Mouse (Mus musculus) C2C12 (cell line): ENCODE data around the gene Olfr675. TPM values are rescaled to one million over a fixed set of nuclear protein-coding genes. Genes with fewer than 3 reads are reported as not detected.
"Not testable (repeated sequence)": the region's sequence is repeated elsewhere in the genome, so short reads cannot be mapped to it uniquely, and the experiment has no call there.

Experiments used
- H3K27me3 ChIP-seq: one replicate; pipeline ENCODE4 v1.6.1; 2011; ENCODE audit not compliant: control insufficient read depth, insufficient read depth, insufficient read length
- H3K36me3 ChIP-seq: one replicate; pipeline ENCODE4 v1.6.1; 2011; ENCODE audit not compliant: control insufficient read depth, insufficient read depth
- H3K4me3 ChIP-seq: one replicate; pipeline ENCODE4 v1.5.1; 2011; ENCODE audit warnings: mild to moderate bottlenecking, control low read depth; ENCODE audit not compliant: poor library complexity, insufficient read depth, severe bottlenecking
- H3K79me2 ChIP-seq: one replicate; pipeline ENCODE4 v1.6.1; 2011; ENCODE audit not compliant: control insufficient read depth, insufficient read depth
- H3K79me3 ChIP-seq: one replicate; pipeline ENCODE4 v1.6.1; 2011; ENCODE audit warnings: low read depth, control low read depth
- H3ac ChIP-seq: one replicate; pipeline ENCODE3; 2011; ENCODE audit warnings: low read depth; ENCODE audit not compliant: control insufficient read depth, insufficient read length
- CEBPB ChIP-seq: IDR thresholded peaks from one replicate; pipeline ENCODE4 v1.6.1; 2011; ENCODE audit warnings: low read depth, mild to moderate bottlenecking, control low read depth, moderate library complexity
- CTCF ChIP-seq: IDR thresholded peaks from one replicate; pipeline ENCODE4 v1.5.1; 2011; ENCODE audit not compliant: control insufficient read depth, insufficient read depth, insufficient read length
- FOSL1 ChIP-seq: IDR thresholded peaks from one replicate; pipeline ENCODE4 v1.8.0; 2011; ENCODE audit warnings: mild to moderate bottlenecking, low read length; ENCODE audit not compliant: poor library complexity, insufficient read depth, severe bottlenecking
- MAX ChIP-seq: IDR thresholded peaks from one replicate; pipeline ENCODE4 v1.6.1; 2011; ENCODE audit warnings: mild to moderate bottlenecking, control low read depth
- MYOD1 ChIP-seq: IDR thresholded peaks from one replicate; pipeline ENCODE4 v1.6.1; 2011; ENCODE audit warnings: low read depth; ENCODE audit not compliant: control insufficient read depth, insufficient read length
- MYOG ChIP-seq: IDR thresholded peaks from one replicate; pipeline ENCODE4 v1.6.1; 2011; ENCODE audit not compliant: control insufficient read depth, insufficient read length; ENCODE audit errors: extremely low read depth
- USF1 ChIP-seq: IDR thresholded peaks from one replicate; pipeline ENCODE4 v1.6.1; 2011; ENCODE audit warnings: low read depth, mild to moderate bottlenecking, control low read depth, moderate library complexity
- long read RNA-seq, 2 experiments: library from polyadenylated mRNA; unstranded; transcript quantifications; one replicate each; pipeline ENCODE4 v2.0.0; 2019 to 2020
- polyA plus RNA-seq: library from polyadenylated mRNA; unstranded; fragments of >200 nt; fragmentation: generic; extraction: Trizol; gene quantifications from one replicate; pipeline ENCODE4 v1.2.1, GENCODE M21; 2012; ENCODE audit warnings: missing spikeins

Gene Olfr675
- polyA plus RNA-seq = not detected
- long read RNA-seq, experiment 1 = 0 reads
- long read RNA-seq, experiment 2 = 0 reads

- no peaks in the 10 kb centered on the region for H3K79me2 ChIP-seq
- no peaks in the 10 kb centered on the region for H3K79me3 ChIP-seq
- H3ac ChIP-seq = no peak within 1 kb of the TSS
- H3K36me3 ChIP-seq = no peaks in the 10 kb centered on the region
- H3K4me3 ChIP-seq = no peak within 1 kb of the TSS
- H3K27me3 ChIP-seq = no peaks in the 10 kb centered on the region
- TF ChIP-seq FOSL1 (no peak), CTCF (no peak), CEBPB (no peak), MYOD1 (no peak)
These were observed at the start of gene Olfr675 for GRCm38 (mm10) chr7:105028360-105028759. Olfr675 (minus strand) TSS chr7:105028460.

DNA sequence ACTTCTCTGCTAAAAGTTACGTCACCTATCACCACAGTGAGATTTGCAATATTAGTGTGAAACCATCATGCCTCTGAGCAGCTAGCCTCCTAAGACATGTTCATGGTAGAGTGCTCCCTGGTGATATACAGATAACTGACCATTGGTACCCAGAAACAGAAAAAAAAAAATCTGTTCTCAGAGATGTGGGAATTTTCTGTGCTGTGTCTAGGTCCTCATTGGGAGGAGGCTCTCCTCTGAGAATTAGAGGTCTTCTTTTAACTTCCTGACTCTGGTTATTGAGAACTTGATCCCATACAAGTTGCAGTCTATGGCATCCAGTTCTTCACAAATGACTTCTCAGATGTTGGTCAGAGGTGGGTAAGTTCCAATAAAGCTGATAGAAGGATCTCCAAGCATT, 35.9 kb upstream of the Olfr675 start, which contains the start of gene Olfr678:
TSS of gene Olfr678 (plus strand) at position 301 of the 400 bp plus-strand sequence.
- Histone ChIP-seq H3K79me2 (no peaks in the 10 kb centered on the region), H3K27me3 (no peaks in the 10 kb centered on the region), H3K36me3 (no peaks in the 10 kb centered on the region), H3K79me3 (no peaks in the 10 kb centered on the region), H3K4me3 (no peak within 1 kb of the TSS), H3ac (no peak within 1 kb of the TSS)
- no peak for TF ChIP-seq USF1
- TF ChIP-seq CEBPB = no peak
- no peak for TF ChIP-seq MYOG
- no peak for TF ChIP-seq MAX
- TF ChIP-seq CTCF = no peak
- TF ChIP-seq MYOD1 = no peak
- no peak for TF ChIP-seq FOSL1

DNA sequence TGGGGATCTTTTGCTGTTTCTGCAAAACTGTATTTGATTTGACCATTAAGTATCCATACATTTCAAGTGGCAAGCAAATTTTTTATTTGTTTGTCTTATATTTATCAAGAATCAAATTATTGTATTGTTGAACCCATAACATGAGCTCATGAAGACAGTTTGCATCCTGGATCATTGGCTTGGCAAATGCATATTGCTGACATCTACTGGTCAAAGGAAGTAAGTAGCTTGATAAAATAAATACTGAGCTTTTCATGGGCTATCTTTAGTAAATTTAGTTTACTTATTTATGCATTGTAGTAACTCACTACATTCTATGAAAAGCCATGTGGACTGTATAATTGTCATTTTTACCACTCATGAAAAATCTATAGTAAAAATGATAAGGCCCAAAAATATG, 30.7 kb upstream of the Olfr675 start:
- Histone ChIP-seq H3ac (no peak overlapping the region), H3K27me3 (no peaks in the 10 kb centered on the region), H3K36me3 (no peaks in the 10 kb centered on the region), H3K79me3 (no peaks in the 10 kb centered on the region), H3K79me2 (no peaks in the 10 kb centered on the region), H3K4me3 (no peak overlapping the region)
- TF ChIP-seq CTCF = no peak
- no peak for TF ChIP-seq USF1
- TF ChIP-seq CEBPB = no peak
- no peak for TF ChIP-seq FOSL1
- no peak for TF ChIP-seq MYOG
- no peak for TF ChIP-seq MYOD1
- TF ChIP-seq MAX = no peak

DNA sequence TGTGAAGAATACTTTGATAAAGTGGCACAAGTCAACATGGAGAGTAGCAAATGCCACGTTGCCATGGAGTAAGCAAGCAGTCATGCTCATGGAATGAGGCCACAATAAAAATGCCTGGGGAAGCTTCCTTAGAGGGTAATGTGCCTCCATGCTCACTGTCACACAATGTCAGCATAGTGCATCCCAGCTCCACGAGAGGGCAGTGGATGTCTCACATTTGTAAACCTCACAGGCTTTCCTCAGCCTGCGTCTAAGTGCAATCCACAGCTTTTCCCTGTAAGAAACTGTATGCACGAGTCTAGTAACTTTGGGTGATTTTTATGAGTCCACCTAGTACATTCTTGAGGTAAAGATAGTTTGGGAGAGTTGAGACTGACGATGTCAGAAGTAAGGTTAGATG, 5.6 kb upstream of the Olfr675 start:
- H3K36me3 ChIP-seq = not testable (repeated sequence)

DNA sequence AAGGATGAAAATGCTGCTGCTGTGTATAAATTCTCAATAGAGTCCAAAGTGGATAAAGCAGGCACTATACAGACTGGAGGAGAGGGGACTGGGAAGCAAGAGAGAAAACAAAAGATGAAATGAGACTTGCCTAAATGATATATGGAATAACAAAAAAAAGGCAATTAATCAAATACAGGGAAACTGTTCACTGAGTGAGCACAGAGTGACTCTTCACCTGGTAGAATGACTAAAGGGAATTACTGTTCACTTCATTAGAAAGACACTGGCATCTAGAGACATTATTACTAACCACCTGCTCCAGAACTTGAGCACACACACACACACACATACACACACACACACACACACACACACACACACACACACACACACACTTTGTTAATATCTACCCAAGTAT, 4.1 kb upstream of the Olfr675 start, which contains the start of gene Olfr676:
TSS of gene Olfr676 (plus strand) at position 301 of the 400 bp plus-strand sequence.
- no peaks in the 10 kb centered on the region for H3K36me3 ChIP-seq
- no peaks in the 10 kb centered on the region for H3K27me3 ChIP-seq
- no peak within 1 kb of the TSS for H3K4me3 ChIP-seq
- TF ChIP-seq MYOD1 (no peak), FOSL1 (no peak), USF1 (no peak), CEBPB (no peak), MYOG (no peak), MAX (no peak), CTCF (no peak)
- H3K79me2 ChIP-seq = no peaks in the 10 kb centered on the region
- no peaks in the 10 kb centered on the region for H3K79me3 ChIP-seq
- no peak within 1 kb of the TSS for H3ac ChIP-seq

More for the DNA sequence above, 5.6 kb upstream of the Olfr675 start:
- not testable (repeated sequence) for H3K79me3 ChIP-seq, H3ac ChIP-seq, H3K4me3 ChIP-seq, H3K79me2 ChIP-seq, H3K27me3 ChIP-seq

GRCm38 (mm10) chr7:105022530-105022929, 5.7 kb downstream of the Olfr675 start:
- TF ChIP-seq FOSL1 (no peak), CTCF (no peak), USF1 (no peak), MYOG (no peak), CEBPB (no peak), MAX (no peak), MYOD1 (no peak)
- H3K36me3 ChIP-seq = no peaks in the 10 kb centered on the region
- H3K79me2 ChIP-seq = no peaks in the 10 kb centered on the region
- no peaks in the 10 kb centered on the region for H3K79me3 ChIP-seq
- no peak overlapping the region for H3ac ChIP-seq
- H3K4me3 ChIP-seq = no peak overlapping the region
- H3K27me3 ChIP-seq = no peaks in the 10 kb centered on the region
